Mouse (Mus musculus): ENCODE results near the gene Khk. TPM values are rescaled to one million over a fixed set of nuclear protein-coding genes. Genes with fewer than 3 reads are reported as not detected.

Khk gene
- total RNA-seq, 2 experiments from 2014 or later = 26.7 to 29.8 TPM

- DNase-seq (ENCODE audit: low spot score in 2 of 2) = peak in 1 of 2 experiments; percentile 63
Observed at GRCm38 (mm10) chr5:30912156-30912555, 9.1 kb upstream of the Khk start.

- DNase-seq (ENCODE audit: low spot score in 2 of 2) = peak; percentile 67 to 83
Observed at GRCm38 (mm10) chr5:30913060-30913841, 8.0 kb upstream of the Khk start, which contains the start of gene Emilin1. Gene Emilin1, plus strand, starts transcription at chr5:30913402.

- DNase-seq (ENCODE audit: low spot score in 2 of 2) = no peak
Observed at GRCm38 (mm10) chr5:30914101-30914635, 7.1 kb upstream of the Khk start.

GRCm38 (mm10) chr5:30914849-30915248 is 6.4 kb upstream of the Khk start:
- no peak for DNase-seq (ENCODE audit: low spot score in 2 of 2)

GRCm38 (mm10) chr5:30915456-30915855 is 5.8 kb upstream of the Khk start:
- DNase-seq (ENCODE audit: low spot score in 2 of 2) = no peak

- DNase-seq (ENCODE audit: low spot score in 2 of 2) = peak in 1 of 2 experiments; percentile 81
Observed at GRCm38 (mm10) chr5:30915974-30916433, 5.2 kb upstream of the Khk start.

GRCm38 (mm10) chr5:30916841-30917240 is 4.4 kb upstream of the Khk start:
- DNase-seq (ENCODE audit: low spot score in 2 of 2) = no peak

- peak in 1 of 2 experiments; percentile 30 for DNase-seq (ENCODE audit: low spot score in 2 of 2)
Observed at GRCm38 (mm10) chr5:30917348-30917747, 3.9 kb upstream of the Khk start.

GRCm38 (mm10) chr5:30917891-30918670 is 3.1 kb upstream of the Khk start:
- no peak for DNase-seq (ENCODE audit: low spot score in 2 of 2)

GRCm38 (mm10) chr5:30918691-30919090 is 2.5 kb upstream of the Khk start:
- no peak for DNase-seq (ENCODE audit: low spot score in 2 of 2)

GRCm38 (mm10) chr5:30919831-30920614 is 1.2 kb upstream of the Khk start:
- DNase-seq (ENCODE audit: low spot score in 2 of 2) = no peak

GRCm38 (mm10) chr5:30920621-30921020 is 610 bp upstream of the Khk start:
- DNase-seq (ENCODE audit: low spot score in 2 of 2) = peak in 1 of 2 experiments; percentile 33

- no peak for DNase-seq (ENCODE audit: low spot score in 2 of 2)
Observed at GRCm38 (mm10) chr5:30922581-30923041, 1.4 kb downstream of the Khk start.

GRCm38 (mm10) chr5:30923119-30923518 is 1.9 kb downstream of the Khk start:
- DNase-seq (ENCODE audit: low spot score in 2 of 2) = no peak

GRCm38 (mm10) chr5:30924614-30925013 is 3.4 kb downstream of the Khk start:
- no peak for DNase-seq (ENCODE audit: low spot score in 2 of 2)

- no peak for DNase-seq (ENCODE audit: low spot score in 2 of 2)
Observed at GRCm38 (mm10) chr5:30925217-30925616, 4.0 kb downstream of the Khk start.

- DNase-seq (ENCODE audit: low spot score in 2 of 2) = no peak
Observed at GRCm38 (mm10) chr5:30926073-30926472, 4.8 kb downstream of the Khk start.

GRCm38 (mm10) chr5:30927945-30928529 is 6.8 kb downstream of the Khk start:
- no peak for DNase-seq (ENCODE audit: low spot score in 2 of 2)

GRCm38 (mm10) chr5:30930121-30930520 is 8.9 kb downstream of the Khk start:
- DNase-seq (ENCODE audit: low spot score in 2 of 2) = peak in 1 of 2 experiments; percentile 81

GRCm38 (mm10) chr5:30930846-30931245 is 9.6 kb downstream of the Khk start:
- no peak for DNase-seq (ENCODE audit: low spot score in 2 of 2)
